Mouse (Mus musculus) kidney, postnatal 0 days (tissue): ENCODE results near the gene Trim30b. TPM values are rescaled to one million over a fixed set of nuclear protein-coding genes. Genes with fewer than 3 reads are reported as not detected.

ENCODE experiments used
- ATAC-seq: fragments of 200-750 bp; cut with Nextera tagmentation; replicated peaks from 2 replicates; pipeline ENCODE4 v1.8.0; 2017; ENCODE audit warnings: low read depth, moderate number of reproducible peaks, moderate TSS enrichment, moderate library complexity; ENCODE audit not compliant: low FRiP score
- DNase-seq: peaks from one replicate; pipeline ENCODE4 v3.0.0-alpha.2; 2016; ENCODE audit warnings: low spot score
- H3K27ac ChIP-seq: fragments of 300-500 bp; sonication (generic); 2 replicates; pipeline ENCODE4 v1.5.1; 2014; ENCODE audit warnings: mild to moderate bottlenecking
- H3K27me3 ChIP-seq: fragments of 300-500 bp; sonication (generic); 2 replicates; pipeline ENCODE4 v1.6.1; 2014; ENCODE audit warnings: low read length, mixed read lengths; ENCODE audit not compliant: insufficient read depth
- H3K36me3 ChIP-seq: fragments of 300-500 bp; sonication (generic); 2 replicates; pipeline ENCODE4 v1.6.1; 2014; ENCODE audit warnings: low read length, mixed read lengths; ENCODE audit not compliant: insufficient read depth
- H3K4me1 ChIP-seq: fragments of 300-500 bp; sonication (generic); replicated peaks from 2 replicates; pipeline ENCODE4 v1.6.1; 2014; ENCODE audit warnings: antibody characterized with exemption, low read length, mixed read lengths; ENCODE audit not compliant: insufficient read depth
- H3K4me2 ChIP-seq: fragments of 300-500 bp; sonication (generic); 2 replicates; pipeline ENCODE4 v1.6.1; 2014; ENCODE audit warnings: mild to moderate bottlenecking, low read length, moderate library complexity, mixed read lengths
- H3K4me3 ChIP-seq: fragments of 300-500 bp; sonication (generic); replicated peaks from 2 replicates; pipeline ENCODE4 v1.5.1; 2014; ENCODE audit warnings: low read depth, low read length
- H3K9ac ChIP-seq: fragments of 300-500 bp; sonication (generic); 2 replicates; pipeline ENCODE4 v1.6.1; 2014; ENCODE audit warnings: low read depth, low read length
- H3K9me3 ChIP-seq: fragments of 300-500 bp; sonication (generic); replicated peaks from 2 replicates; pipeline ENCODE4 v1.6.1; 2016; ENCODE audit warnings: low read length, inconsistent platforms, mixed read lengths
- CTCF ChIP-seq: IDR thresholded peaks from 2 replicates; pipeline ENCODE4 v1.5.1; 2016; ENCODE audit warnings: antibody characterized with exemption, low read depth, mild to moderate bottlenecking, moderate library complexity
- WGBS: fragments of 180-500 bp; shearing (Covaris S2); extraction: QIAGEN DNeasy Blood & Tissue Kit; methylation state at CpG from one replicate; pipeline ENCODE4 v1.1.7; 2014; 5-methylcytosine and 5-hydroxymethylcytosine counted together
- polyA plus RNA-seq: library from polyadenylated mRNA; unstranded; fragments of >200 nt; fragmentation: Nextera tagmentation; extraction: Ambion mirVana; gene quantifications from 2 replicates; pipeline ENCODE4 v1.2.1, GENCODE M21; 2015

The Trim30b gene
- polyA plus RNA-seq, result 0.24 and 0.25 TPM in 2 replicates

- no peaks in the 10 kb centered on the region for H3K4me1 ChIP-seq
- WGBS, result 83% methylated on average over 1 of the region's 1 CpGs
- no peak within 1 kb of the TSS for H3K4me2 ChIP-seq
- no peaks in the 10 kb centered on the region for H3K27me3 ChIP-seq
- H3K9me3 ChIP-seq, result no peaks in the 10 kb centered on the region
- TF ChIP-seq CTCF, result peak; percentile 36; the same call in 1 of the 2 replicates
- ATAC-seq (no peak; the same call in 1 of the 2 replicates), DNase-seq (peak; percentile 9)
- H3K4me3 ChIP-seq, result no peak within 1 kb of the TSS
- no peak within 1 kb of the TSS for H3K27ac ChIP-seq
- H3K36me3 ChIP-seq, result no peaks in the 10 kb centered on the region
- H3K9ac ChIP-seq, result no peak within 1 kb of the TSS
Measured at GRCm38 (mm10) chr7:104369736-104370414, at the start of gene Trim30b. Gene Trim30b, minus strand, starts transcription at chr7:104369884.

GRCm38 (mm10) chr7:104404460-104404950 is 34.8 kb upstream of the Trim30b start:
- 100% methylated on average over 3 of the region's 3 CpGs for WGBS
- H3K36me3 ChIP-seq, result no peaks in the 10 kb centered on the region
- TF ChIP-seq CTCF, result no peak
- H3K4me3 ChIP-seq, result no peak overlapping the region
- DNase-seq (no peak), ATAC-seq (no peak)
- no peaks in the 10 kb centered on the region for H3K9me3 ChIP-seq
- H3K4me2 ChIP-seq, result no peak overlapping the region
- H3K4me1 ChIP-seq, result no peaks in the 10 kb centered on the region
- no peak overlapping the region for H3K27ac ChIP-seq
- H3K9ac ChIP-seq, result no peak overlapping the region
- no peaks in the 10 kb centered on the region for H3K27me3 ChIP-seq

- Histone ChIP-seq H3K9ac (no peak overlapping the region), H3K4me3 (no peak overlapping the region), H3K4me1 (no peaks in the 10 kb centered on the region), H3K27ac (no peak overlapping the region), H3K9me3 (no peaks in the 10 kb centered on the region), H3K36me3 (no peaks in the 10 kb centered on the region), H3K4me2 (no peak overlapping the region), H3K27me3 (no peaks in the 10 kb centered on the region)
- DNase-seq, result peak; percentile 0
- TF ChIP-seq CTCF, result no peak
- no peak for ATAC-seq
Measured at GRCm38 (mm10) chr7:104401140-104401539, 31.5 kb upstream of the Trim30b start.

- H3K27me3 ChIP-seq, result no peaks in the 10 kb centered on the region
- WGBS, result 83% methylated on average over 1 of the region's 1 CpGs
- H3K9me3 ChIP-seq, result no peaks in the 10 kb centered on the region
- TF ChIP-seq CTCF, result no peak
- H3K9ac ChIP-seq, result no peak within 1 kb of the TSS
- H3K36me3 ChIP-seq, result no peaks in the 10 kb centered on the region
- H3K4me1 ChIP-seq, result no peaks in the 10 kb centered on the region
- no peak for DNase-seq
- H3K27ac ChIP-seq, result no peak within 1 kb of the TSS
- no peak for ATAC-seq
- H3K4me3 ChIP-seq, result no peak within 1 kb of the TSS
- no peak within 1 kb of the TSS for H3K4me2 ChIP-seq
Measured at GRCm38 (mm10) chr7:104400698-104401097, 31.0 kb upstream of the Trim30b start, which contains the start of gene Trim30c. Gene Trim30c, minus strand, starts transcription at chr7:104400837.

GRCm38 (mm10) chr7:104398492-104398891 is 28.8 kb upstream of the Trim30b start:
- no peak overlapping the region for H3K4me3 ChIP-seq
- H3K36me3 ChIP-seq, result no peaks in the 10 kb centered on the region
- no peaks in the 10 kb centered on the region for H3K27me3 ChIP-seq
- DNase-seq (no peak), ATAC-seq (no peak)
- no peak overlapping the region for H3K4me2 ChIP-seq
- H3K9ac ChIP-seq, result no peak overlapping the region
- TF ChIP-seq CTCF, result no peak
- H3K27ac ChIP-seq, result no peak overlapping the region
- H3K9me3 ChIP-seq, result no peaks in the 10 kb centered on the region
- WGBS, result 66% methylated on average over 1 of the region's 1 CpGs
- H3K4me1 ChIP-seq, result no peaks in the 10 kb centered on the region

GRCm38 (mm10) chr7:104366339-104366738 is 3.3 kb downstream of the Trim30b start:
- no peaks in the 10 kb centered on the region for H3K27me3 ChIP-seq
- no peak overlapping the region for H3K4me2 ChIP-seq
- ATAC-seq (no peak), DNase-seq (no peak)
- H3K4me1 ChIP-seq, result no peaks in the 10 kb centered on the region
- no peaks in the 10 kb centered on the region for H3K9me3 ChIP-seq
- H3K4me3 ChIP-seq, result no peak overlapping the region
- H3K9ac ChIP-seq, result no peak overlapping the region
- no peak for TF ChIP-seq CTCF
- no peak overlapping the region for H3K27ac ChIP-seq
- H3K36me3 ChIP-seq, result no peaks in the 10 kb centered on the region
